8 mouse cellular contexts compared by ENCODE assay signal in the genomic region with DNA sequence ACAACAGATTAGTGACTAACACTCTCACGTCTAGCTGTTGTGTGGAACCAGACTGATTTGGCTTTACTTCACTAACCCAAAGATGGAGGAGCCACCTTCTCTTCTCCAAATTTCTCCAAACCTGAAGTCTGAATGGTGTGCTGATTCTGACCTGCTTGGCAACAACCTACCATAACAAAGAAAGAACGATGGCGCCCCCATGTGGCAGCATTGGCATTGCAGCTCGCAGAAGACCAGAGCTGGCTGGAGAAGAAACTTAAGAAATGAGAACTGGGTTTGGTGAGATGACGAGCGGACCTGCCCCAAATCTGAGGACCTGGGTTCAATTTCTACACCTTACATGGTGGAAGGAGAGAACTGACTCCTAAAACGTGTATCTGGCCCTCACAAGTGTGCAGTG. TPM values are rescaled to one million over a fixed set of nuclear protein-coding genes. Genes with fewer than 3 reads are reported as not detected.
A peak's percentile ranks its signal among the peaks of the same experiment; 100 is the strongest.
DNase-seq lines count a peak whose midpoint lies in the region; ATAC-seq and TF ChIP-seq lines count a peak whose summit lies in the region.

No protein-coding gene starts in this region.

- H3K4me3 ChIP-seq in hindbrain, embryonic 10.5 days: no peak overlapping the region
- H3K4me3 ChIP-seq in hindbrain, embryonic 16.5 days (ENCODE audit: low read length): no peak overlapping the region
- H3K4me3 ChIP-seq in olfactory bulb, adult 2 months (ENCODE audit: insufficient read depth, low read depth, low read length): no peak overlapping the region

- peaks cover 29% of the 10 kb centered on the region for H3K4me1 ChIP-seq in hindbrain, embryonic 10.5 days (replicated peaks)
- peaks cover 2% of the 10 kb centered on the region for H3K4me1 ChIP-seq in hindbrain, embryonic 16.5 days (ENCODE audit: control insufficient read depth, insufficient read depth, low read depth, low read length)
- H3K4me1 ChIP-seq in olfactory bulb, adult 2 months (ENCODE audit: control insufficient read depth, insufficient read depth, low read length): peaks cover 5% of the 10 kb centered on the region

- H3K9me3 ChIP-seq in hindbrain, embryonic 10.5 days: no peaks in the 10 kb centered on the region
- no peaks in the 10 kb centered on the region; the same call in 1 of the 2 replicates for H3K9me3 ChIP-seq in hindbrain, embryonic 16.5 days (ENCODE audit: control insufficient read depth, low read length)

- 42% methylated on average over 7 of the region's 7 CpGs for WGBS in hindbrain, embryonic 10.5 days
- WGBS in hindbrain, embryonic 16.5 days: 38% methylated on average over 7 of the region's 7 CpGs
- WGBS in olfactory bulb, adult 2 months: 35% methylated on average over 7 of the region's 7 CpGs

- H3K4me2 ChIP-seq in hindbrain, embryonic 16.5 days (ENCODE audit: low read length): no peak overlapping the region

- no peaks in the 10 kb centered on the region for H3K27me3 ChIP-seq in hindbrain, embryonic 10.5 days (ENCODE audit: insufficient read depth, poor library complexity, severe bottlenecking)
- H3K27me3 ChIP-seq in hindbrain, embryonic 16.5 days (replicated peaks; ENCODE audit: control insufficient read depth, insufficient read depth, low read length): no peaks in the 10 kb centered on the region

- peak; percentile 81 for TF ChIP-seq CTCF in olfactory bulb, adult 2 months (IDR thresholded peaks at IDR 0.05; ENCODE audit: insufficient read depth, low read depth, low read length)

- no peak for TF ChIP-seq POLR2A in olfactory bulb, adult 2 months (IDR thresholded peaks at IDR 0.05; ENCODE audit: insufficient read depth, low read depth, low read length)

- H3K27ac ChIP-seq in hindbrain, embryonic 10.5 days: no peak overlapping the region
- H3K27ac ChIP-seq in hindbrain, embryonic 16.5 days (ENCODE audit: low read depth, low read length): no peak overlapping the region
- no peak overlapping the region for H3K27ac ChIP-seq in olfactory bulb, adult 2 months (ENCODE audit: insufficient read depth, low read depth, low read length)

- intact Hi-C loops in heart, postnatal 36 days (cut with DNase I): loop anchor here (2.0 to 10.0 kb wide), 3 partner anchors 488 to 834 kb away; no protein-coding TSS in a partner anchor
- intact Hi-C loops in left cerebral cortex, postnatal 25 days (cut with DNase I): loop anchor here (1.0 to 10.0 kb wide), 3 partner anchors 490 to 834 kb away; partner anchors contain the start of gene Fstl4

- no peak for ATAC-seq in hindbrain, embryonic 16.5 days
- peak; percentile 80 for ATAC-seq in common myeloid progenitor, adult 5-6 weeks (replicated peaks; ENCODE audit: low read depth, poor library complexity, severe bottlenecking)

- DNase-seq in hindbrain, embryonic 10.5 days (ENCODE audit: low spot score): peak; percentile 76
- DNase-seq in ZHBTc4 (ENCODE audit: low read depth, low spot score): peak; percentile 88
- DNase-seq in heart, postnatal 36 days: peak; percentile 65 to 80
- DNase-seq in left cerebral cortex, postnatal 25 days (ENCODE audit: low spot score in 2 of 2): peak; percentile 86 to 89
- DNase-seq in thymus, postnatal 10 days (ENCODE audit: low spot score in 2 of 2): peak; percentile 31 to 74

- H3K36me3 ChIP-seq in hindbrain, embryonic 10.5 days: peaks cover 11% of the 10 kb centered on the region
- H3K36me3 ChIP-seq in hindbrain, embryonic 16.5 days (ENCODE audit: control insufficient read depth, insufficient read depth, low read length): no peaks in the 10 kb centered on the region

- H3K9ac ChIP-seq in hindbrain, embryonic 16.5 days (ENCODE audit: low read depth, low read length): no peak overlapping the region

RNA-seq across cellular contexts. Expression of gene Hspa4, which starts 45.3 kb away (rescaled TPM):
- polyA plus RNA-seq in hindbrain, embryonic 10.5 days (2016; fragmentation: Nextera tagmentation; extraction: Ambion mirVana): 91.2 and 112 TPM in 2 replicates
- 41.0 and 41.5 TPM in 2 replicates for polyA plus RNA-seq in hindbrain, embryonic 16.5 days (2015; fragmentation: Nextera tagmentation; extraction: Ambion mirVana)
- 558 and 573 TPM in 2 replicates for total RNA-seq in common myeloid progenitor, adult 5-6 weeks (2017)
- 100 to 1,000 TPM; 125 to 126 TPM for total RNA-seq in heart, postnatal 36 days (2021)
- total RNA-seq in left cerebral cortex, postnatal 25 days (2021): 100 to 1,000 TPM; 178 to 182 TPM
- 708 TPM in 1 of 2 replicates, not detected in the other for polyA plus RNA-seq in olfactory bulb, adult 2 months (2012; ENCODE audit: insufficient read depth, insufficient read length, low replicate concordance, missing spikeins)
